Mouse (Mus musculus): Measurements from ENCODE around the gene Lasp1.

Gene Lasp1

DNA sequence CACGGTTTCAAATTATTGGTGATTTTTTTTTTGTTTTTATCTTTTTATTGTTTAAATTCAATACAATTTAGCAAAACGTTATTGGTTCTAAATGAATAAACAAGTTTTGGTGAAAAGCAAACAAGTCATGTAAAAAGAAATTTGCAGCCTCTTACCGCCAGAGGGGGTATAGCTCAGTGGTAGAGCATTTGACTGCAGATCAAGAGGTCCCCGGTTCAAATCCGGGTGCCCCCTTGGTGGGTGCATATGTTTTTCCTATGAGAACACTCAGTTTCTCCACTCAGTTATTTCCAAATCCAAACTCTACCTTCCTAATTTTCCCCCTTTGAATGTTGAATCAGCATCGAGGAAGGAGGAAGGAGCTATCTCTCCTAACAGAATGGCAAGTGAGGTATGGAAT lies 1.9 kb upstream of the Lasp1 start:
- DNase-seq (ENCODE audit: low spot score) = no peak

DNA sequence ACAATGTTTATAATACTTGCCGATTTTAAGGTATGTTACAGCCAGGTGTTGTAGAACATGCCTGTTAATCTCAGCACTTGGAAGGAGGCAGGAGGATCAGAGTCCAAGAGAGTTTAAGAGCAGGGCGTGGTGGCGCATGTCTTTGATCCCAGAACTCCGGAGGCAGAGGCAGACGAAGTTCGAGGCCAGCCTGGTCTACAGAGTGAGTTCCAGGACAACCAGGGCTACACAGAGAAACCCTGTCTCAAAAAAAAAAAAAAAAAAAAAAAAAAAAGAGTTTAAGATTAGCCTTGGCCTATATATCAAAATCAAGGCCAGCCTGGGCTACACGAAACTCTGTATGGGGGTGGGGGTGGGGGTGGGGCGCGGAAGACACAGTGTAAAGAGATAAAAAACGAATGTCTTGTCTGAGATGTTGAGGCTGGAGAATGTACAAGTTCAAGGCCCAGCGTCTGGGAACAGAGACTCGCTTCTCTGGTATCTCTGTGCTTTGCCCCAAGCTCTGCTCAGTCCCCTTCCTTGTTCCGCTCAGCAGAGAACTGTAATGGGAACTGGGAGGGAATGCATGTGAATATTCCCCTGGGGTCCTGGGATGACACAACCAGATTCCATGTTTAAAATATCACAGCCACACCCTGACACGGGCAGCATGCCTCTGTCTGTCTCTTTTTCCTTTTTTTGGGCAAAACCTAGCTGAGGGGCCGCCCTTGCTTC lies 1.3 kb upstream of the Lasp1 start:
- DNase-seq (ENCODE audit: low spot score) = no peak

GRCm38 (mm10) chr11:97798083-97798435 lies 741 bp upstream of the Lasp1 start:
- no peak for DNase-seq (ENCODE audit: low spot score)

- DNase-seq (ENCODE audit: low spot score) = peak; percentile 77
Measured at GRCm38 (mm10) chr11:97799146-97799993, 570 bp downstream of the Lasp1 start.

DNA sequence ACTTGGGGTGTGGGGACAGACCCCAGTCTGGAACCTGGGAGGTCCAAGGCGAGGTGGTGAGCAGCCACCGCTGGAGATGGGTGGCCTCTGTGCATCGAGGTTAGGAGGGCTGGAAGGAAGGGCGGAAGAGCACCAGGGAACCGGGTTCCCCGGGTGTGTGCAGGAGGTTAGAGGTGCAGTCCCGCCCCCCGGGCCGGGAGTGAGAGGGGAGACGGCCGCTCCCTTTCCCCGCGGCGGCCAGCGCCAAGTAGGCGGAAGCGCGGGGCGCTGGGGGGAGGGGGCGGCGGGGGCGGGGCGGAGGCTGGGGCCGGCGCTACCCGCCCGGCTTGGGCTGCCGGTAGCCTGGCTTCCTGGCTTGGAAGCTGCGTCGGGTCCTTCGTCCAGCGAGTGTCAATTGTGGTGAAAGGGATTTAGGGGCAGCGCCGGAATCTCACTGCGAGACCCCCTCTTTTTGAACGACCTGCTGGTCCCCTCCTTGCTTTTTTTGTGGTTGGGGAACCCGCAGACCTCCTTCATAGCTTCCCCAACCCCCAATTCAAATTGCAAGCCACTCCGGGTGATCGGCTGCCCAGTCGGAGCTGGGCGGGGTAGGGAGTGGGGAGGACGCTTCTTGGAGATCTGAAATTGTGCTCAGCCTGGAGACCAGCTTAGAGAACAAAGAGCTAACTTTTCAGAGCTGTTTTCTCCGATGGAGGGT lies 1.3 kb downstream of the Lasp1 start:
- DNase-seq (ENCODE audit: low spot score) = no peak

- no peak for DNase-seq (ENCODE audit: low spot score)
Measured at GRCm38 (mm10) chr11:97800691-97801408, 2.0 kb downstream of the Lasp1 start.

DNA sequence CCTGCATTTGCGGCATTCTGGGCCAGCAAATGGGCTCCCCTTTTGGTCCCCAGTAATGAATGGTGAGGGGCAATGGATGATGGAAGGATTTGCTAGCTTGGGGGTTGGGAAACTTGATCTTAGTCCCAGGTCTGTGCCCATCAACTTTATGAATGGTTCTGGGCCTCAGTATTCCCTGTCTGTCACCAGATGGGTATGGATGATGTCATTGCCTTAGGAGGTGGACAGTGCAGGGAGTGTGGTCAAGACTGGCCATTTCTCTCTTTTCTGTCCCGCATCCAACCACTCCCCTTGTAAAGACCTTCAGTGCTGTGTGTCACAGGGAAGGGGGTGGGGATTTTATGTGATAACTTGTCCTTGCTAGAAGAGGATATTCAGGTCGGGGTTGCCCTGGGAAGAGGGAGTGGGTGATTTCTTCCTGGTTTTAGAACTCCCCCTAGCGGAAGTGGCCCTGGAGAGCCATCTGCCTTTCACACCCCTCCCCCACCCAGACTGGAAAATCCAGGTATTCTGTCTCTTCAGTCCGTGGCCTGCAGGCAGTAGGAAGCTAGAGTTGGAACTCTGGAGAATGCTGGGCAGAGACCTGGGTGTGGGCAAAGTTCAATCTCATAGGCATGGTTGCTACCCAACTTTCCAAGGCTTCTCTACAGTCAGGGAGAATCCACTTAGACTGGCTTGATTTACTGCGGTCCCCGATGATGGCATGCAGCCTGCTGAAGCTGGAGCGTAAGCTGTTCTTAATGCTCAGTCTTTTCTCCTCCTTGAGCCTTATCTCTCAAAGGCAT lies 2.8 kb downstream of the Lasp1 start:
- no peak for DNase-seq (ENCODE audit: low spot score)

- no peak for DNase-seq (ENCODE audit: low spot score)
Measured at GRCm38 (mm10) chr11:97802194-97802470, 3.3 kb downstream of the Lasp1 start.

DNA sequence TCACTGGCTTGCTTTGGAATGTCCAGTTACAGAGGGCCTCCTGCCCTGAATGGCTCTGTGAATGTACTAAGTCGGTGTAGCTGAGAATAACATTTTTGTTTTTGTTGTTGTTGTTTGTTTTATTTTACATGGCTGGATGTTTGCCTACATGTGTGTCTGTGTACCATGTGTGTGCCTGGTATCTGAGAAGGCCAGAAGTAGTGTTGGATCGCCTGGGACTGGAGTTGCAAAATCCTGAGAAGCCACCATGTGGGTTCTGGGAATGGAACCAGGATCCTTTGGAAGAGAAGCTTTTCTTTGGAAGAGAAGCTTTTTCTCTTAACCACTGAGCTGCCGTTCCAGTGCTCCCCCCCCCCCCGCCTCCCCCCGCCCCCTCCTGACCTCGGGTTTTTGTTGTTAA lies 3.7 kb downstream of the Lasp1 start:
- no peak for DNase-seq (ENCODE audit: low spot score)

DNA sequence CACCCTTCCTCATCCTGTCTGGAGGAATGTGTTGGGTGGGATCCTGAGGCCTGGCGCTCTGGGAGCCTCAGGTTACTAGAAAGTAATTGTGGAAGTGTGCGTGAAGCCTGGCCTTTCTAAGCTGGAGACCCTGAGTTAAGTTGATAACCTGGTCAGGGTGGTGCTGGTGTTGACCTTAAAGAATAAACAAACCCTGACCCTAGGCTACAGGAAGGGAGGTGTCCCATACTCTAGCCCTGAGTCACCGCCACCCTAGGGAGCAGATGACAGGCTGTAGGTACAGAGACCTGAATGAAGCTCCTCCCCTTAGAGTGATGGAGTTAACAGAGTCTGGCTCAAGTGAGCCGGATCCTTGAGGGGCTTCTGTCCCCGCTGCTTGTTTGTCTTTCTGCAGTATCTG lies 5.0 kb downstream of the Lasp1 start:
- DNase-seq (ENCODE audit: low spot score) = no peak

DNA sequence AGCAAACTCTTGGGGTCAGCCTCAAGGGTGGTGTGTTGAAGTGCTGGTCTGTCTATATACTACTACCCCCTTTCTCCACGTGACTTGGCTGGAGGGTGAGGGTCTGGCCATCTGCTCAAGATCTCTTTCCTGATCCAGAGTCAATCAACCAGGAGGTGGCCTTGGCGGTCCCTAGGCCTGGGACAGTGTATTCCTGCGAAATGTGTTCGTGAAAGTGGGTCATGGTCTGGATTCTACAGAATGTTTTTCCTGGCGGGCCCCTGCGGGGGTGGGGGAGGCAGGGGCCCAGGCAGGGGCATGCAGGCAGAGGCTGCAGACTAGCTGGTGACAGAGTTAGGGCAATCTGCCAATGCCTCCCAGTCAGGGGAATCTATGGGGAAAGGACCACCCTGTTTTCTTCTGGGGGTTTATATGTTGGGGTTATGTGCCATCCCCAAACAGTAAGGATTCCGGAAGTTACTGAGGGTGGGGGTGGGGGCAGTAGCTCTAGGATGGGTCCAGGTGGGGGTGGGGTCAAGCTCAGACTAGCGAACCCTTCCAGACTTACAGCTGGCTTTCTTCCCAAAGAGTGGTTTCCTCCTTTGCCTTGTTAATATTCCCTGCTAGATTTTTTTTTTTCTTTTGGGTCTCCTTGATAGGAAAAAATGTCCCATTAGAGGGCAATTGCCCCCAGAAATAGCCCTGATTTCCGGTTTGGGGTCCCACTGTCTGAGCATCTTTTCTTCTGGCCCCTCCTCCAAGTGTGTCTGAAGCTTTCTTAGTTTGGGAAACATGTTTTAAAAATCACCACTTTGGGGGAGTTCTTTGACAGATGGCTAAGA lies 6.3 kb downstream of the Lasp1 start:
- no peak for DNase-seq (ENCODE audit: low spot score)

- no peak for DNase-seq (ENCODE audit: low spot score)
Measured at GRCm38 (mm10) chr11:97805662-97806612, 7.1 kb downstream of the Lasp1 start.

- no peak for DNase-seq (ENCODE audit: low spot score)
Measured at GRCm38 (mm10) chr11:97806613-97806964, 7.8 kb downstream of the Lasp1 start.

DNA sequence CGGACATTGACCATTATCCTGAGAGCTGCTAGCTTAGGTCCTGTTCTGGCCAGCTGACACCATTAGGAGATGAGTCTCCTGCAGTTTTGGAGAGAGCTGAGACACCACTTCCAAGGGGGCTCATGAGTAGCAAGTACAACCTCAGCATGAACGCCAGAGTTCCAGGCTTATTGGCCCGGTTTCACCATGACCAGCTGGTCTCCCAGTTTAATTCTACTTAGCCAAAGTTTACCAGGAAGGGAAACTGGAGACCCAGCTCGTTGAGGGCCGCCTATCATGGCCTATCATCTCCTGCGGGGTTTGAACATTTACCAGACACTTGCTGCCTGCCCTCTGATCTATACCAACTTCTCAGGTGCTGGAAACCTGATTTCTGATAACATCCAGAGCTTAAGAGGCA lies 8.8 kb downstream of the Lasp1 start:
- no peak for DNase-seq (ENCODE audit: low spot score)

GRCm38 (mm10) chr11:97808093-97808492 lies 9.3 kb downstream of the Lasp1 start:
- DNase-seq (ENCODE audit: low spot score) = no peak

- no peak for DNase-seq (ENCODE audit: low spot score)
Measured at GRCm38 (mm10) chr11:97808621-97809234, 9.9 kb downstream of the Lasp1 start.

- no peak for DNase-seq (ENCODE audit: low spot score)
Measured at GRCm38 (mm10) chr11:97809235-97810121, 10.7 kb downstream of the Lasp1 start.

GRCm38 (mm10) chr11:97810356-97810755 lies 11.6 kb downstream of the Lasp1 start:
- no peak for DNase-seq (ENCODE audit: low spot score)

Data from ovary, postnatal 10 days (tissue).